Mouse (Mus musculus) cerebellum, adult 2 months (tissue): ENCODE results near the gene Shc4. TPM values are rescaled to one million over a fixed set of nuclear protein-coding genes. Genes with fewer than 3 reads are reported as not detected.

Experiments used
- DNase-seq, 2 experiments: peaks; one replicate each; pipeline ENCODE4 v3.0.0; 2021
- H3K27ac ChIP-seq: fragments of 200-500 bp; 2 replicates; pipeline ENCODE4 v1.5.1; 2012; ENCODE audit warnings: low read length, control low read depth, inconsistent platforms; ENCODE audit not compliant: insufficient read depth
- H3K27me3 ChIP-seq: fragments of 200-500 bp; 2 replicates; pipeline ENCODE4 v1.6.1; 2012; ENCODE audit warnings: inconsistent platforms, mild to moderate bottlenecking, low read length, moderate library complexity; ENCODE audit not compliant: control insufficient read depth, insufficient read depth
- H3K4me1 ChIP-seq: fragments of 200-500 bp; 2 replicates; pipeline ENCODE4 v1.6.1; 2011; ENCODE audit warnings: low read length; ENCODE audit not compliant: control insufficient read depth, insufficient read depth
- H3K4me3 ChIP-seq: fragments of 200-500 bp; replicated peaks from 2 replicates; pipeline ENCODE3; 2011; ENCODE audit warnings: mild to moderate bottlenecking, low read depth, low read length, control low read depth; ENCODE audit not compliant: insufficient read depth
- CTCF ChIP-seq: fragments of 200-500 bp; IDR thresholded peaks from 2 replicates; pipeline ENCODE4 v1.5.1; 2011; ENCODE audit warnings: low read depth, mild to moderate bottlenecking, control low read depth, low read length, moderate library complexity, borderline replicate concordance; ENCODE audit not compliant: insufficient read depth
- POLR2A ChIP-seq: fragments of 200-500 bp; IDR thresholded peaks from 2 replicates; pipeline ENCODE4 v1.6.1; 2011; ENCODE audit warnings: low read length, control low read depth, borderline replicate concordance; ENCODE audit not compliant: insufficient read depth
- WGBS: fragments of 180-500 bp; shearing (Covaris S2); methylation state at CpG from one replicate; pipeline ENCODE4 v1.1.7; 2018; 5-methylcytosine and 5-hydroxymethylcytosine counted together
- polyA plus RNA-seq: library from polyadenylated mRNA; depleted of rRNA; stranded (reverse); fragments of >200 nt; gene quantifications from 2 replicates; pipeline ENCODE4 v1.2.3, GENCODE M21; 2012; rRNA removed

Gene Shc4
- polyA plus RNA-seq, 1 experiment = 7.0 TPM

DNA sequence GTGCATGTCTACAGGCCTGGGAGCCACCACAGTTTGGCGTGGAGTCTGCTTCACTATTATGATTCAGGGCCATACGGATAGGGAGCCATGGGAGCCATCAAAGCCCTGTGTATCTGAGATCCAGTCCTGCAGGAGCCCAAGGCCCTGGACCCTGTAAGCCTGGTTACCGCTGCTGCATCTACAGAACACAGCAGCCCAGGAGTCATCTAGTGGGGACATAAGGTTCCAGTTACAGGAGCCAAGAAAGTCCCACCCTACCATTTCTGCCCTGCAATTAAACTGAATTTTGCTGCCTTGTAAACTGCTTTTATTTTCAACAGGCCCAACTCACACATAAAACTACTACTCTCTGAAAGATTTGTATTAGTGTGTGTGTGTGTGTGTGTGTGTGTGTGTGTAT is 121.0 kb downstream of the Shc4 start:
- WGBS = 98% methylated on average over 3 of the region's 3 CpGs
- no peak for DNase-seq
- no peak for TF ChIP-seq CTCF
- no peak for TF ChIP-seq POLR2A
- H3K4me1 ChIP-seq = no peaks in the 10 kb centered on the region
- no peak overlapping the region for H3K4me3 ChIP-seq
- no peaks in the 10 kb centered on the region for H3K27me3 ChIP-seq
- H3K27ac ChIP-seq = no peak overlapping the region

- Histone ChIP-seq H3K27me3 (no peaks in the 10 kb centered on the region), H3K27ac (no peak overlapping the region), H3K4me3 (no peak overlapping the region), H3K4me1 (no peaks in the 10 kb centered on the region)
- WGBS = 78% methylated on average over 4 of the region's 4 CpGs
- TF ChIP-seq CTCF = no peak
- TF ChIP-seq POLR2A = no peak
- DNase-seq = no peak
Observed at GRCm38 (mm10) chr2:125598958-125599357, 125.0 kb downstream of the Shc4 start.

DNA sequence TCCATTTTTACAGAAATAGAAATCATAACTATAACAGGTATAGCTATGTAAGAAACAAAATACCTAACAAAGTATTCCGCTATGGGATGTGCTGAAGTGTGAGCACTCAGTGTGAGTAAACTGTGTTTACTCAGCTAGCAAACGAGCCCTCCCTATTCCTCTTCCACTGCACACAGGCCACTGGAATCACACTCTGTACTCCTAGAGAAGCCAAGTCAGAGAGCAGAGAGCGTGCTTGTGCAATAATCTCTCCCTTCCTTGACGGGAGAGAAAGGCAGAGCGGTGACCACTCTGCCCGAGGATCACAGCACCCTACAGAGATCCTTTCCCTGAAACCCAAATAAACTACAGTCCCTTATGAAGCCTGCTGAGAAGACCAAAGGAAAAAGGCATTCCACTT is 125.7 kb downstream of the Shc4 start:
- no peaks in the 10 kb centered on the region for H3K4me1 ChIP-seq
- H3K27ac ChIP-seq = no peak overlapping the region
- H3K4me3 ChIP-seq = no peak overlapping the region
- H3K27me3 ChIP-seq = no peaks in the 10 kb centered on the region
- no peak for DNase-seq
- WGBS = 79% methylated on average over 6 of the region's 6 CpGs
- TF ChIP-seq CTCF (no peak), POLR2A (no peak)

DNA sequence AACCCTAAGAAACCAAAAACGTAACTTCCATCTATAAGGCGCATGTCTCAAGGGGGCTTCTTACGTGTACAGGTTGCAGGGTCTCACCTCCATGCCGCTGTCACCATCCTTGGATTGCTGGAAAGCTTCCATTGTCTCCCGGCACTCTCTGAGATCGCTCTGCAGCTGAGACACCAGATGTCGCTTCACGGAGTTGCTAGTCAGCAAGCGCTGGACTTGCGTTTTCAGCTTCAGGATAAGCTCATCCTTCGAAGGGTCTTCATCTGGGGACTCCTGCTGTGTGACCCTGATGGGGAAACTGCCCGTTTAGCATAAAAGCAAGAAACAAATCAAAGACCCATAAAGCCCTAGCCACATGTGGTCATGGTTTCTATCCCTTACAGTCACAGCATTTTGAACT is 129.2 kb downstream of the Shc4 start:
- no peaks in the 10 kb centered on the region for H3K4me1 ChIP-seq
- H3K27ac ChIP-seq = no peak overlapping the region
- no peaks in the 10 kb centered on the region for H3K27me3 ChIP-seq
- TF ChIP-seq POLR2A (no peak), CTCF (no peak)
- 64% methylated on average over 12 of the region's 12 CpGs for WGBS
- no peak overlapping the region for H3K4me3 ChIP-seq
- no peak for DNase-seq

- no peak for DNase-seq
- TF ChIP-seq CTCF (no peak), POLR2A (no peak)
- Histone ChIP-seq H3K4me1 (no peaks in the 10 kb centered on the region), H3K27me3 (no peaks in the 10 kb centered on the region), H3K4me3 (no peak overlapping the region), H3K27ac (no peak overlapping the region)
- WGBS = 90% methylated on average over 6 of the region's 6 CpGs
Observed at GRCm38 (mm10) chr2:125594072-125594471, 129.9 kb downstream of the Shc4 start.

GRCm38 (mm10) chr2:125591895-125592294 is 132.1 kb downstream of the Shc4 start:
- no peak for DNase-seq
- TF ChIP-seq CTCF = no peak
- no peak for TF ChIP-seq POLR2A
- Histone ChIP-seq H3K4me3 (no peak overlapping the region), H3K27ac (no peak overlapping the region), H3K4me1 (no peaks in the 10 kb centered on the region), H3K27me3 (no peaks in the 10 kb centered on the region)
- WGBS = 97% methylated on average over 4 of the region's 4 CpGs

- Histone ChIP-seq H3K27me3 (no peaks in the 10 kb centered on the region), H3K4me3 (no peak overlapping the region), H3K4me1 (no peaks in the 10 kb centered on the region), H3K27ac (no peak overlapping the region)
- DNase-seq = no peak
- TF ChIP-seq CTCF (no peak), POLR2A (no peak)
- WGBS = 95% methylated on average over 12 of the region's 12 CpGs
Observed at GRCm38 (mm10) chr2:125589287-125589686, 134.7 kb downstream of the Shc4 start.

GRCm38 (mm10) chr2:125581081-125581480 is 142.9 kb downstream of the Shc4 start:
- H3K4me1 ChIP-seq = no peaks in the 10 kb centered on the region
- 90% methylated on average over 5 of the region's 5 CpGs for WGBS
- no peak overlapping the region for H3K27ac ChIP-seq
- no peak for DNase-seq
- no peak overlapping the region for H3K4me3 ChIP-seq
- TF ChIP-seq CTCF (no peak), POLR2A (no peak)
- H3K27me3 ChIP-seq = no peaks in the 10 kb centered on the region

DNA sequence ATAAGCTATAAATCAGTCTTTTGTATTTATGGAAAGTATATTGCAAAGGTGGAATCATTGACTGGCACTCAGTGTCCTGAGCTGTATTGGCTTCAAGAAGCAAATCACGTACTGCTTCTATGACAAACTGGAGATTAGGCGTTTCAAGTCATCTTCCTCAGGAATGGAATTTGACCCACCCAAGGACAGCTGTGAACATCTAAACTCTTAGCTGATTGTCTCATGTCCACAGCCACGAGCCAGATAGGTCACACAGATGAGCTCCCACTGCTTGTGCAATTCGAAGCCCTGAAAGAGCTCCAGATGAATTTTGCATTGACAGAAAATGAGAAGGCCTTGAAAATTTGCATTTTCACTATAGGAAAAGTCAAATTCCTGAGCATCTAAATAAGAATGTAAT is 146.3 kb downstream of the Shc4 start:
- Histone ChIP-seq H3K4me1 (no peaks in the 10 kb centered on the region), H3K27ac (no peak overlapping the region), H3K27me3 (no peaks in the 10 kb centered on the region), H3K4me3 (no peak overlapping the region)
- TF ChIP-seq CTCF (no peak), POLR2A (no peak)
- DNase-seq = no peak
- 75% methylated on average over 4 of the region's 4 CpGs for WGBS

Other genes starting within 250 kb of the Shc4 start
- gene Gm9913, start 219.1 kb downstream of the Shc4 start, polyA plus RNA-seq = 0.03 and 0.05 TPM in 2 replicates
- gene Fbn1, start 216.2 kb downstream of the Shc4 start, polyA plus RNA-seq = 1.1 and 1.2 TPM in 2 replicates
- gene Cep152, start 99.0 kb downstream of the Shc4 start, polyA plus RNA-seq = 3.1 and 3.2 TPM in 2 replicates
- gene Eid1, start 51.1 kb downstream of the Shc4 start, polyA plus RNA-seq = 148 and 159 TPM in 2 replicates
- 36.8 and 37.7 TPM in 2 replicates for gene Secisbp2l, start 58.7 kb upstream of the Shc4 start, polyA plus RNA-seq
- 19.2 and 19.7 TPM in 2 replicates for gene Galk2, start 135.0 kb upstream of the Shc4 start, polyA plus RNA-seq
- gene Cops2, start 135.0 kb upstream of the Shc4 start, polyA plus RNA-seq = 67.0 and 76.3 TPM in 2 replicates